ENCODE assay signal across 8 mouse cellular contexts in genomic region chr15:81925760-81926445, GRCm38 (mm10). TPM values are rescaled to one million over a fixed set of nuclear protein-coding genes. Genes with fewer than 3 reads are reported as not detected.
A peak's percentile ranks its signal among the peaks of the same experiment; 100 is the strongest.
DNase-seq lines count a peak whose midpoint lies in the region; ATAC-seq and TF ChIP-seq lines count a peak whose summit lies in the region.

Polr3h (minus strand) TSS chr15:81926240.

- WGBS in hindbrain, embryonic 13.5 days, result under 1% methylated on average over 48 of the region's 54 CpGs

- peak within 1 kb of the TSS; percentile 87 for H3K27ac ChIP-seq in hindbrain, embryonic 13.5 days

- H3K9ac ChIP-seq in hindbrain, embryonic 13.5 days, result peak within 1 kb of the TSS; percentile 81

- CTCF ChIA-PET in Patski (lab: Charles Lee), result interaction anchor here (1.4 kb wide), 1 partner anchor 11 kb away, joined by 3 read pairs; the partner anchor contains the start of gene Csdc2

- no peak for TF ChIP-seq CTCF in Patski (IDR thresholded peaks at IDR 0.05)

- no peaks in the 10 kb centered on the region for H3K27me3 ChIP-seq in Patski
- no peaks in the 10 kb centered on the region for H3K27me3 ChIP-seq in hindbrain, embryonic 13.5 days

- H3K36me3 ChIP-seq in hindbrain, embryonic 13.5 days, result peaks cover 7% of the 10 kb centered on the region; the same call in 1 of the 2 replicates

- in situ Hi-C loops in Patski (cut with MboI; ENCODE audit: low pct_unique_long_range_greater_than_20kb), result no loop called here

- POLR2A ChIA-PET in Patski (lab: Charles Lee), result interaction anchor here (0.5 to 0.9 kb wide), 2 partner anchors 11 to 59 kb away, joined by 3 to 4 read pairs; no protein-coding TSS in a partner anchor

- ATAC-seq in Patski, result peak; percentile 68
- peak; percentile 94 for ATAC-seq in hindbrain, embryonic 13.5 days (ENCODE audit: low FRiP score)

- peak within 1 kb of the TSS; percentile 73 for H3K4me3 ChIP-seq in hindbrain, embryonic 13.5 days

- no peaks in the 10 kb centered on the region for H3K9me3 ChIP-seq in hindbrain, embryonic 13.5 days

- peaks cover 48% of the 10 kb centered on the region for H3K4me1 ChIP-seq in hindbrain, embryonic 13.5 days (replicated peaks)

- peak; percentile 77 for DNase-seq in Patski (ENCODE audit: low read depth, low spot score)
- DNase-seq in cerebellum, postnatal 14 days, result peak; percentile 97 to 98
- DNase-seq in frontal cortex, postnatal 14 days (ENCODE audit: low spot score in 2 of 2), result peak; percentile 92 to 93
- DNase-seq in layer of hippocampus, postnatal 25 days (ENCODE audit: extremely low spot score in 1 of 2, low spot score in 1 of 2), result peak; percentile 68 to 72
- peak; percentile 95 for DNase-seq in lung, postnatal 25 days (ENCODE audit: low spot score)
- peak; percentile 98 for DNase-seq in retina, embryonic 14.5 days (ENCODE audit: low spot score)
- peak; percentile 99 for DNase-seq in thymus, postnatal 4 days

- peak within 1 kb of the TSS; percentile 94 for H3K4me2 ChIP-seq in hindbrain, embryonic 13.5 days

RNA-seq across cellular contexts. Expression of gene Polr3h, which starts in this region (rescaled TPM):
- polyA plus RNA-seq in Patski (2021), result 154 TPM
- polyA plus RNA-seq in hindbrain, embryonic 13.5 days (2015; fragmentation: Nextera tagmentation; extraction: Ambion mirVana), result 73.3 and 76.8 TPM in 2 replicates
- total RNA-seq in layer of hippocampus, postnatal 25 days (2021), result 10 to 100 TPM; 48.0 to 52.8 TPM

Comparison
In these comparisons a context has a peak if more than half of its experiments do, and no peak if none do; other contexts are left out.
1. Peak in every context shown above with its lines: DNase-seq, ATAC-seq, H3K4me3 ChIP-seq and H3K27ac ChIP-seq.